Mouse (Mus musculus) kidney, postnatal 10 days (tissue): ENCODE results near the gene Sec24c.
A peak's percentile ranks its signal among the peaks of the same experiment; 100 is the strongest.
"Not testable (repeated sequence)": the region's sequence is repeated elsewhere in the genome, so short reads cannot be mapped to it uniquely, and the experiment has no call there.

Source experiments
- DNase-seq: peaks from one replicate; pipeline ENCODE4 v3.0.0; 2021; ENCODE audit warnings: mixed read lengths

Sec24c gene

DNA sequence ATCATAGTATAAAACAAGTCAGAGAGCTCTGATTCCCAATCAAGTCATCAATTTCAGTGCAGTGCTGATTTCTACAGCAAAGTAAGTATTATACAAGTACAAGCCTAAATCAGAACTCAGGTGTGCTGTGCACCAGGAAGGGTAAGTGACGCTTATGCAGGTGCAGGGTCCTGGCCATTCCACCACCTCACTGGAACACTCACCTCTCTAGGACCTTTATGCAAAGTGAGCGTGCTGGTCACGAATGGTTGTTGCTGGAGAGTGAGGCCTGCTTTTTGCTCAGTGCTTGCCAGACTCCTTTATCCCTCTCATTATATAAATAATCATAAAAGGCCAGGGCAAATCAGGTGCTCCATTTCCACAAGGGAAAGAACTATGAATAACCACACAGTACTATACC, 26.3 kb downstream of the Sec24c start:
- no peak for DNase-seq

GRCm38 (mm10) chr14:20701554-20701953, 27.4 kb downstream of the Sec24c start:
- no peak for DNase-seq

GRCm38 (mm10) chr14:20702096-20702740, 28.1 kb downstream of the Sec24c start:
- no peak for DNase-seq

- peak; percentile 95 for DNase-seq
Observed at GRCm38 (mm10) chr14:20702741-20703381, 28.8 kb downstream of the Sec24c start, which contains the start of gene Chchd1. Gene Chchd1 (plus strand): TSS chr14:20703006.

- not testable (repeated sequence) for DNase-seq
Observed at GRCm38 (mm10) chr14:20703461-20703860, 29.4 kb downstream of the Sec24c start.

DNA sequence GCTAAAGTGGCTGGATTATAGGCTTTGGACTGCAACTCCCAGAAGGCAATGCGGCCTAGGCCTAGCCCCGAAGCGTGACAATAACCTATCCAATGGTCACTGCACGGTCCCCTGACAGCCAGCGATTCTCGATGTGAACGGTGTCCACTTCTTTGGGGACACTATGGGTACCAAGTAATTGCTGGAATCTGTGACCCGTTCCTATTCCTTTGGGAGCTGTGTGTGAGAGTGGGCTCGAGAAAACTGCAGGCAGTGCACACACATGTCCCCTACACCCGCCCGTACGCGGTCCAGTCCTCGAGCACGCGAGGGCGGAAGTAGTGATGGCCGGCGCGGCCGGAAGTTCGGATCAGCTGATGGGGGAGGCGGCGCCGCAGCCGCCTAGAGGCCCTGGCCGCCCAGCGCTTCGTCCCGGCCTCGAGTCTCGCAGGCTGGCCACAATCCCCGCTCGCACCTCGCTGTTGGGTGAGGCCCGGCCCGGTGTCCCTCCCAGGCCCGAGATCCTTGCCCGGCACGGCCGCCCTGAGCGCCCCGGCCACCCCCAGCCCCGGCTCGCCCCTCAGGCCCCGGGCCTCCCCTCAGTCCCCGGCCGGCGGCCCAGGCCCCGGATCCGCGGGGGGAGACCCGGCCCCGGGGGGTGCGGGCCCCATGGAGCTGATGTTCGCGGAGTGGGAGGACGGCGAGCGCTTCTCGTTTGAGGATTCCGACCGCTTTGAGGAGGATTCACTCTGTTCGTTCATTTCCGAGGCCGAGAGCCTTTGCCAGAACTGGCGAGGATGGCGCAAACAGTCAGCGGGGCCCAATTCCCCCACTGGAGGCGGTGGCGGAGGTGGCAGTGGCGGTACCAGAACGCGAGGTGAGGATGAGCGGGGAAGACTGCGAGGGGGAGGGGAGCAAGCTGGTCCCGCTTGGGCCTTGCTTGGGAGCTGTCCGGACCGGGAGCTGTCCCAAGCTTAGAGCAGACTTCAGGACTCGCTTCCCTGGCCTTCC, 33.4 kb downstream of the Sec24c start, which contains the start of gene Zswim8:
Gene Zswim8, plus strand, starts transcription at position 352 of the 990 bp plus-strand sequence.
- peak; percentile 94 for DNase-seq

DNA sequence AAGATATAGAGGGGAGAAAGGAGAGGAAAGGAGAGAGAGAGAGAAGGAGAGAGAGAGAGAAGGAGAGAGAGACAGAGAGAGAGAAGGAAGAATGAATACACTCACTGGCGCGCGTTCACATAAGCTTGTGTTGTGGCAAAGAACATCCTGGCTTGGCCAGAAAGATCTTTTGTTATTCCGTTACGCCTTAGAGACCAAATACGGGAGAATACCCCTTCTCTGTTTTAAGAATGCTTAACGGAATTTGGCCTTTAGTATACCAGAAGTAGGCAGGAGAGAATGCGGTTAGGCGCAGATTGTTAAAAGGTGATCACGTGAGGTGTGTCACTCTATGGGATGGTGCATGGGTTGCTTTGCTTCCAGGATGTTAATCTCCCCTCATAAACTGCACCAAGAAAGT, 34.1 kb downstream of the Sec24c start:
- DNase-seq: no peak

- DNase-seq: no peak
Observed at GRCm38 (mm10) chr14:20713832-20714231, 39.7 kb downstream of the Sec24c start.

DNA sequence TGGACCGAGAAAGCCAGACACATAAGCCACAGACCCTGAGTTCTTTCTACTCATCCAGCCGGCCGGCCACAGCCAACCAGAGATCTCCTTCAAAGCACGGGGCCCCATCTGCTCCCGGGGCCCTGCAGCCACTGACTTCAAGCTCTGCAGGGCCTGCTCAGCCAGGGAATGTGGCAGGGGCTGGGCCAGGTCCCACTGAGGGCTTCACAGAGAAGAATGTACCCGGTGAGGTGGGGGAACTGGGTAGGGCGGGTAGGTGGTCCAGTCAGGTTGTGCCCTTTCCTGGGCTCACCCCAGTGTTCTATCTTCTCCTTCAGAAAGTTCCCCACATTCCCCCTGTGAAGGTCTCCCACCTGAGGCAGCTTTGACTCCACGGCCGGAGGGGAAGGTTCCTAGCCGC, 44.3 kb downstream of the Sec24c start:
- no peak for DNase-seq

GRCm38 (mm10) chr14:20719767-20720166, 45.7 kb downstream of the Sec24c start:
- no peak for DNase-seq

DNA sequence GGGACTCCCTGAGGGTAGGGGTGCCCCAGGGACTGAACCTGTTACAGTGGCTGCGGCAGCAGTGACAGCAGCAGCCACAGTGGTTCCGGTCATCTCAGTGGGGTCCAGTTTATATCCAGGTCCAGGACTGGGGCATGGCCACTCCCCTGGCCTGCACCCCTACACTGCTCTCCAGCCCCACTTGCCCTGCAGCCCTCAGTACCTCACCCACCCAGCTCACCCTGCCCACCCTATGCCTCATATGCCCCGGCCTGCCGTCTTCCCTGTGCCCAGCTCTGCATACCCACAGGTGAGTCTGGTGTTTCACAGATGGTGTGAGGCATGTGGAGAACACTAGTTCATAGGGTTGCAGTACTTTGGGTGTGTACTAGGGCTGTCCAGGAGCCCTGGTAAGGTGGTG, 47.3 kb downstream of the Sec24c start:
- DNase-seq: no peak

- no peak for DNase-seq
Observed at GRCm38 (mm10) chr14:20723006-20723405, 48.9 kb downstream of the Sec24c start.

DNA sequence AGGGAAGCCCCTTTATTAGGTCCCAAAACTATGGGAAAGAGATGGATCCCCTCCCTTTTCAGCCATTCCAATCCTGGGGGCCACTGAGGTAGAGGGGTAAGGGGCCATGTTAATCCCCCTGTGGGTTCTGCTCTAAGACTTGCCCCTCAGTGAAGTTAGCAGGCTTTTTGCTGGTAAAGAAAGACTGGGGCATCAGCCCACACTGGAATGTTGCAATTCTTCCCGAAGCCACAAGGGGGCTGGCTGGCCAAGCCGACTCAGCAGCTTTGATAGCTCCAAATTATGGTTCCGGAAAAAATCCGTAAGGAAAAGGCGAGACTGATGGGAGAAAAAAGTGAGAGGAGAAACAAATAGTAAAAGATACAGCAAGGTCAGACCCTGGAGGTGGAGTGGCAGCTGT, 49.9 kb downstream of the Sec24c start:
- peak; percentile 85 for DNase-seq

GRCm38 (mm10) chr14:20725660-20726339, 51.7 kb downstream of the Sec24c start:
- no peak for DNase-seq

- DNase-seq: no peak
Observed at GRCm38 (mm10) chr14:20729871-20730270, 55.8 kb downstream of the Sec24c start.

DNA sequence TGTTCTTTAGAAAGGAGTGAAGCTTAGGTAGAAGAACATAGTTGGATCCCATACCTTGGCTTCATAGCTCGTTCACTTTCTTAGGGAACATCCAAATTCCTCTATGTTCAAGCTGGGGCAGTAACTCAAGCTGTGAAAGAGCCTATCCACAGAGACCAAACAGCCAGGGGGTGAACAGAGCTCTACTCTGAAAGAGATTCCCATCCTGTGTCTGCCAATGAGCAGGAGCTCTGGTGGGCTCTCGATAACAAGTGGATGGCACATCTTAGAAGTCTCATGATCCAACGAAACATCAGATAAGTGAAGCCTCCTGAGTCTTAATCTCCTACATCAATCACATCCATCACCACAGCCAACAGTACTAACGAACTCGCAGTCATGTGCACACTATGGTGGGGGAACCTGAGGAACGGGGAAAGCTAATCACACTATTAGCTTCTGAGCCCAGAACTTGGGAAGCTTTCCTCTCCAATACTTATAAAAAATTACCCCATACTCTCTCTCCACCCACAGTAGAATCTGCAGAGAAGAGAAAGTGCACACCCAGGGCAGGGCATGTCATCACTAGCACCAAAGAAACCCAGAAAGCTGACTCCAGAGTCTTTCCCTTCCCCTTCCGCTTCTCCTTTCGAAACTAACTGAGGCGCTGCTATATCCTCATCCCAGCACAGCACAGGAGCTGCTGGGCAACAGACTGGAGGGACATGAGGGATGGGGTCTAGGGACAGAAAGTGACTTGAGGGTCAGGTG, 56.9 kb downstream of the Sec24c start:
- no peak for DNase-seq

GRCm38 (mm10) chr14:20733041-20733951, 59.2 kb downstream of the Sec24c start:
- no peak for DNase-seq

- peak; percentile 94 for DNase-seq
Observed at GRCm38 (mm10) chr14:20733952-20734774, 60.1 kb downstream of the Sec24c start, which contains the start of gene Ndst2. Gene Ndst2 (minus strand): TSS chr14:20734562.

DNA sequence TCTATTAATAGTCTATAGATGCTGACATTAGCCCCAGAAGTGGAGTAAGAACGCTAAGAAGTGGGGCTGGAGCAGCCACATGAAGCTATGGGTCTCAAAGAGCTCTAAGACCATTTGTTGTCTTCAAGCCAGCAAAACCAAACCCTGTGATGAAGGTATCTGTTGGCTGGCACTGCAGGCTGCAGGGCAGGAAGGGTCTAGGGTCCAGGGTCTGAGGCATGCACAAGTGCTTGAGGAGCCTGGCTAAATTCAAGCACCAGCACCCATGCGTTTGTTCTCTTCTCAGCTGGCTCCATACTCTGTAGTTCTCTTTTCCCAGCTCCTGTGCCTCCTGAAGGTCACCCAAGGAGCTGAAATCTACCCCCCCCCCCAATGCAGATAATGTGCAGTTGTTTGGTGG, 60.9 kb downstream of the Sec24c start:
- no peak for DNase-seq

DNA sequence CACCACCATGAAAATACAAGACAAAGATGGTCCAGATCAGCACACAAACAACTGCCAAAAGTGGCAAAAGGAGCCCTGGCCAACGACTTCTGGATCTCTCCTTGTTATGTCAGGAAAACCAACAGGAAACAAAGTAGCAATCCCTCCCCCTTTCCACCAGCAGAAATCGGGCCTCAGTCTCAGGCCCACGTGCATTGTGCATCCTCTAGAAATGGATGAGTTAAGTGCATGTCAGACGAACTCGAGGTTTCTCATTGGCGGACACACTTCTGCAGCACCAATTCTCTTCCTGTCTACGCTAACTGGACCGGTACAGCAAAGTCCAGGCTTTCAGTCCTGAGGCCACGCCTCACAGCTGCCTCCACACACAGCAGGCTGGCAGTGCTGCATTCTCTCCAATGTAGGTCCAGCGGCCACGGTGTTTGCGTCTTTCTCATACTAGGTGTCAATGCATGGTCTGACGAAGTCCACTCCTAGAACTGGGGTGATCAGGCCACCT, 61.8 kb downstream of the Sec24c start:
- DNase-seq: no peak
